Mouse (Mus musculus) cerebellum, postnatal 4 days (tissue): ENCODE data around the gene Zfhx3.

Experiments used
- DNase-seq, 2 experiments: peaks; one replicate each; pipeline ENCODE4 v3.0.0; 2022; ENCODE audit warnings: low spot score in 2 of 2, mixed read lengths in 1 of 2

Gene Zfhx3

GRCm38 (mm10) chr8:108647556-108647955 is 705.1 kb downstream of the Zfhx3 start:
- DNase-seq: no peak

GRCm38 (mm10) chr8:108648993-108649392 is 706.5 kb downstream of the Zfhx3 start:
- no peak for DNase-seq

GRCm38 (mm10) chr8:108650837-108651236 is 708.4 kb downstream of the Zfhx3 start:
- DNase-seq: no peak

GRCm38 (mm10) chr8:108661486-108662093 is 719.1 kb downstream of the Zfhx3 start:
- DNase-seq: no peak

- DNase-seq: no peak
Observed at GRCm38 (mm10) chr8:108662766-108663165, 720.3 kb downstream of the Zfhx3 start.

- DNase-seq: no peak
Observed at GRCm38 (mm10) chr8:108671939-108672515, 729.6 kb downstream of the Zfhx3 start.

GRCm38 (mm10) chr8:108675001-108675525 is 732.6 kb downstream of the Zfhx3 start:
- no peak for DNase-seq

- no peak for DNase-seq
Observed at GRCm38 (mm10) chr8:108689694-108690093, 747.2 kb downstream of the Zfhx3 start.

GRCm38 (mm10) chr8:108690576-108691455 is 748.4 kb downstream of the Zfhx3 start:
- DNase-seq: no peak

- DNase-seq: no peak
Observed at GRCm38 (mm10) chr8:108691456-108692238, 749.2 kb downstream of the Zfhx3 start.

- DNase-seq: no peak
Observed at GRCm38 (mm10) chr8:108692239-108692627, 749.8 kb downstream of the Zfhx3 start.

GRCm38 (mm10) chr8:108692669-108693665 is 750.5 kb downstream of the Zfhx3 start:
- no peak for DNase-seq

GRCm38 (mm10) chr8:108693841-108694240 is 751.4 kb downstream of the Zfhx3 start:
- DNase-seq: no peak

GRCm38 (mm10) chr8:108694516-108694915 is 752.1 kb downstream of the Zfhx3 start:
- DNase-seq: no peak

- no peak for DNase-seq
Observed at GRCm38 (mm10) chr8:108695242-108695880, 752.9 kb downstream of the Zfhx3 start.

GRCm38 (mm10) chr8:108695938-108696630 is 753.6 kb downstream of the Zfhx3 start:
- DNase-seq: no peak

GRCm38 (mm10) chr8:108696631-108697410 is 754.4 kb downstream of the Zfhx3 start:
- DNase-seq: no peak

- no peak for DNase-seq
Observed at GRCm38 (mm10) chr8:108697589-108697988, 755.1 kb downstream of the Zfhx3 start.
